Comparison of ENCODE assay signal across 17 mouse cellular contexts in the genomic region with DNA sequence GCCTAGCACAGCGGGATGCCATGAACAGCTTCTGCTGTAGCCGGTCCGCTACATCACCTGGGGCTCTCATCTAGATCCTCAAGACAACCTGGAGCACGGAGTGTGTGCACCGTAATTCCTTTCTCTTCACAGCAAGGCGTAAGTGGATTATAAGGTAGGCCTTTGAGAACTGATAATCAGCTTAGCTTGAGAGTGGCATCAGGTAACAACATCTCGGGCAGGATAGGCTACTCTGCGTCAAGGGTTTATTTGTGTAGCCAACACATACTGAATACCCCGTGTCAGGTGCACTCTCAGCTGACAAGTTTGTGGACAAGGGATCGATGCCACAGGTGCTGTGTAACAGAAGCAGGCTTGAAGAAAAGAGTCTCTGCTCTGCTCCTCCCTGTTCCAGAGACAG.
"Had no signal": no experiment of that assay in that cellular context is flagged by ENCODE, and none has a peak within 500 bp of the region (broad histone marks: within the 10 kb centered on the region; RNA-seq: fewer than 3 reads in every experiment).

No protein-coding gene starts in this region.

- DNase-seq: kidney, adult 18-20 months; kidney, adult 9 months; kidney, postnatal 14 days; kidney, postnatal 4 days; left cerebral cortex, postnatal 4 days; liver, postnatal 0 days; lung, embryonic 14.5 days; right cerebral cortex, postnatal 25 days; thymus, adult 18-20 months; thymus, postnatal 36 days had no signal

- H3K27ac ChIP-seq: limb, embryonic 12.5 days; limb, embryonic 15.5 days; liver, embryonic 14.5 days; macrophage; midbrain, embryonic 12.5 days; midbrain, embryonic 15.5 days had no signal

- H3K36me3 ChIP-seq: limb, embryonic 15.5 days; midbrain, embryonic 15.5 days had no signal

- H3K9ac ChIP-seq: limb, embryonic 12.5 days; limb, embryonic 15.5 days; liver, embryonic 14.5 days; liver, postnatal 0 days; lung, embryonic 14.5 days; midbrain, embryonic 12.5 days; midbrain, embryonic 15.5 days had no signal

- ATAC-seq: liver, postnatal 0 days; midbrain, embryonic 15.5 days had no signal

- H3K4me2 ChIP-seq: limb, embryonic 12.5 days; limb, embryonic 15.5 days; liver, embryonic 11.5 days; lung, embryonic 14.5 days; midbrain, embryonic 12.5 days; midbrain, embryonic 15.5 days had no signal

- H3K4me3 ChIP-seq: limb, embryonic 12.5 days; limb, embryonic 15.5 days; midbrain, embryonic 12.5 days; midbrain, embryonic 15.5 days had no signal

- H3K27me3 ChIP-seq: limb, embryonic 12.5 days; limb, embryonic 15.5 days; midbrain, embryonic 12.5 days; midbrain, embryonic 15.5 days had no signal

- H3K9me3 ChIP-seq: limb, embryonic 12.5 days; limb, embryonic 15.5 days; midbrain, embryonic 12.5 days; midbrain, embryonic 15.5 days had no signal
